Mouse (Mus musculus): Measurements from ENCODE around the gene Mkln1.

Mkln1 gene

GRCm38 (mm10) chr6:31513726-31514125 lies 115.2 kb downstream of the Mkln1 start:
- DNase-seq (ENCODE audit: low spot score in 2 of 2) = no peak

GRCm38 (mm10) chr6:31517681-31518337 lies 119.3 kb downstream of the Mkln1 start:
- DNase-seq (ENCODE audit: low spot score in 2 of 2) = no peak

- DNase-seq (ENCODE audit: low spot score in 2 of 2) = no peak
Observed at GRCm38 (mm10) chr6:31518338-31518698, 119.8 kb downstream of the Mkln1 start.

GRCm38 (mm10) chr6:31519001-31519471 lies 120.5 kb downstream of the Mkln1 start:
- DNase-seq (ENCODE audit: low spot score in 2 of 2) = no peak

- DNase-seq (ENCODE audit: low spot score in 2 of 2) = no peak
Observed at GRCm38 (mm10) chr6:31520486-31521215, 122.1 kb downstream of the Mkln1 start.

- no peak for DNase-seq (ENCODE audit: low spot score in 2 of 2)
Observed at GRCm38 (mm10) chr6:31521491-31522355, 123.2 kb downstream of the Mkln1 start.

GRCm38 (mm10) chr6:31522478-31522877 lies 123.9 kb downstream of the Mkln1 start:
- no peak for DNase-seq (ENCODE audit: low spot score in 2 of 2)

GRCm38 (mm10) chr6:31523039-31523438 lies 124.5 kb downstream of the Mkln1 start:
- no peak for DNase-seq (ENCODE audit: low spot score in 2 of 2)

GRCm38 (mm10) chr6:31523657-31524056 lies 125.1 kb downstream of the Mkln1 start:
- peak in 1 of 2 experiments; percentile 55 for DNase-seq (ENCODE audit: low spot score in 2 of 2)

- peak in 1 of 2 experiments; percentile 55 for DNase-seq (ENCODE audit: low spot score in 2 of 2)
Observed at GRCm38 (mm10) chr6:31524121-31524520, 125.6 kb downstream of the Mkln1 start.

GRCm38 (mm10) chr6:31524647-31525046 lies 126.1 kb downstream of the Mkln1 start:
- DNase-seq (ENCODE audit: low spot score in 2 of 2) = peak in 1 of 2 experiments; percentile 55

GRCm38 (mm10) chr6:31525231-31525900 lies 126.8 kb downstream of the Mkln1 start:
- peak in 1 of 2 experiments; percentile 64 for DNase-seq (ENCODE audit: low spot score in 2 of 2)

- no peak for DNase-seq (ENCODE audit: low spot score in 2 of 2)
Observed at GRCm38 (mm10) chr6:31526929-31527328, 128.4 kb downstream of the Mkln1 start.

GRCm38 (mm10) chr6:31527897-31528296 lies 129.4 kb downstream of the Mkln1 start:
- DNase-seq (ENCODE audit: low spot score in 2 of 2) = no peak

GRCm38 (mm10) chr6:31528339-31528738 lies 129.8 kb downstream of the Mkln1 start:
- DNase-seq (ENCODE audit: low spot score in 2 of 2) = no peak

GRCm38 (mm10) chr6:31531880-31532279 lies 133.3 kb downstream of the Mkln1 start:
- DNase-seq (ENCODE audit: low spot score in 2 of 2) = no peak

GRCm38 (mm10) chr6:31534705-31535104 lies 136.2 kb downstream of the Mkln1 start:
- DNase-seq (ENCODE audit: low spot score in 2 of 2) = no peak

- no peak for DNase-seq (ENCODE audit: low spot score in 2 of 2)
Observed at GRCm38 (mm10) chr6:31537193-31537592, 138.7 kb downstream of the Mkln1 start.

- no peak for DNase-seq (ENCODE audit: low spot score in 2 of 2)
Observed at GRCm38 (mm10) chr6:31538112-31538511, 139.6 kb downstream of the Mkln1 start.

GRCm38 (mm10) chr6:31540018-31540417 lies 141.5 kb downstream of the Mkln1 start:
- no peak for DNase-seq (ENCODE audit: low spot score in 2 of 2)

- DNase-seq (ENCODE audit: low spot score in 2 of 2) = no peak
Observed at GRCm38 (mm10) chr6:31544318-31544717, 145.8 kb downstream of the Mkln1 start.
